Mouse (Mus musculus) ES-E14 (cell line): ENCODE measurements around the gene Tecpr1. TPM values are rescaled to one million over a fixed set of nuclear protein-coding genes. Genes with fewer than 3 reads are reported as not detected.

Experiments used
- DNase-seq: peaks from one replicate; pipeline ENCODE4 v3.0.0-alpha.2; 2013; ENCODE audit warnings: low read depth, low spot score
- H3K27ac ChIP-seq: 2 replicates; pipeline ENCODE4 v1.5.1; 2012; ENCODE audit warnings: low read depth, mild to moderate bottlenecking, low read length, moderate library complexity, mixed read lengths; ENCODE audit not compliant: poor library complexity, insufficient read depth, severe bottlenecking
- H3K36me3 ChIP-seq: 2 replicates; pipeline ENCODE4 v1.6.1; 2012; ENCODE audit warnings: mild to moderate bottlenecking, low read length, moderate library complexity, mixed read lengths; ENCODE audit not compliant: control insufficient read depth, poor library complexity, insufficient read depth, severe bottlenecking
- H3K4me1 ChIP-seq, 2 experiments: fragments of 150-350 bp in 1 of 2; sonication (generic) in 1 of 2; 2 replicates each; pipeline ENCODE4 v1.6.1; 2012; ENCODE audit warnings: low read length in 2 of 2, mild to moderate bottlenecking in 1 of 2, mixed read lengths in 1 of 2; ENCODE audit not compliant: control insufficient read depth in 2 of 2, insufficient read depth in 2 of 2, poor library complexity in 1 of 2
- H3K4me3 ChIP-seq, 2 experiments: fragments of 150-350 bp in 1 of 2; sonication (generic) in 1 of 2; 2 replicates each; pipeline ENCODE4 v1.5.1; 2012; ENCODE audit warnings: low read length in 2 of 2, low read depth in 1 of 2, mild to moderate bottlenecking in 1 of 2, mixed read lengths in 1 of 2; ENCODE audit not compliant: insufficient read depth in 1 of 2, poor library complexity in 1 of 2, severe bottlenecking in 1 of 2
- H3K9ac ChIP-seq: 2 replicates; pipeline ENCODE4 v1.6.1; 2012; ENCODE audit warnings: low read depth, mild to moderate bottlenecking, low read length, mixed read lengths; ENCODE audit not compliant: poor library complexity, insufficient read depth, severe bottlenecking
- H3K9me3 ChIP-seq: fragments of 150-350 bp; sonication (generic); 2 replicates; pipeline ENCODE4 v1.6.1; 2012; ENCODE audit warnings: low read depth, mild to moderate bottlenecking, low read length; ENCODE audit not compliant: control insufficient read depth, insufficient read depth
- CHD2 ChIP-seq: IDR thresholded peaks from 2 replicates; pipeline ENCODE4 v1.6.1; 2014; ENCODE audit warnings: mild to moderate bottlenecking, low read depth, low read length, inconsistent platforms
- HCFC1 ChIP-seq: IDR thresholded peaks from 2 replicates; pipeline ENCODE4 v1.6.1; 2012; ENCODE audit warnings: low read length, inconsistent platforms, borderline replicate concordance; ENCODE audit not compliant: insufficient read depth
- MAFK ChIP-seq: IDR thresholded peaks from 2 replicates; pipeline ENCODE4 v1.6.1; 2014; ENCODE audit warnings: mild to moderate bottlenecking, low read depth, low read length, inconsistent platforms; ENCODE audit not compliant: insufficient read depth
- ZC3H11A ChIP-seq: IDR thresholded peaks from 2 replicates; pipeline ENCODE4 v1.6.1; 2012; ENCODE audit warnings: low read depth, mild to moderate bottlenecking, inconsistent platforms, low read length, borderline replicate concordance
- ZNF384 ChIP-seq: IDR thresholded peaks from 2 replicates; pipeline ENCODE4 v1.6.1; 2012; ENCODE audit warnings: low read depth, low read length, inconsistent platforms
- in situ Hi-C, 2 experiments: fragments of 600-800 bp; cut with MboI; formaldehyde crosslinking; loops; one replicate each; pipeline ENCODE4 v1.15.1; 2025; ENCODE audit warnings: low sequenced_read_pairs in 2 of 2, inconsistent platforms in 1 of 2; ENCODE audit not compliant: unreplicated experiment in 2 of 2
- total RNA-seq: library from RNA; depleted of rRNA; stranded (reverse); fragments of 300-350 nt; gene quantifications from 2 replicates; pipeline ENCODE4 v1.2.3, GENCODE M21; 2012; rRNA removed

The Tecpr1 gene
- total RNA-seq, result 18.3 and 22.1 TPM in 2 replicates

DNA sequence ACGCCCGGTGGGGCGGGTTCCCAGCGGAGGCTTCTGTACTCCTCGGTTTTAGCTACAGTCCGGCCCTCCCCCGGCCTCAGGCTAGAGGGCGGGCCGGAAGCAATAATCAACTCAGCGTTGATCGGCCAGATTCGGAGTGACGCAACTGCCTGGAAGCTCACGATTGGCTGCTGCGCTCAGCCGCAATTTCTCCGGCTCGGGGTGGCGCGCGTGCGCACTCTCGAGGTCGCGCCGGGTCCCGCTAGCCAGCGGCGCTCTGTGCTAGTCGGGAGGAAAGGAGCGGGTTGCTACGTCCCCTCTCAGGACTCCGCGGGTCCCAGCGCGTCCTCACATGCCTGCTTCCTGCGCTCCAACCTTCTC lies at the start of gene Tecpr1:
Gene Tecpr1, minus strand, starts transcription at position 113 of the 360 bp plus-strand sequence.
- Histone ChIP-seq H3K27ac (no peak within 1 kb of the TSS), H3K36me3 (no peaks in the 10 kb centered on the region), H3K9me3 (no peaks in the 10 kb centered on the region), H3K9ac (peak within 1 kb of the TSS; percentile 76), H3K4me1 (peaks cover 3 to 17% of the 10 kb centered on the region in 2 experiments; a peak in 2 of 4 replicates), H3K4me3 (peak within 1 kb of the TSS; percentile 73 to 91)
- peak; percentile 93 for DNase-seq
- TF ChIP-seq HCFC1, result no peak
- TF ChIP-seq ZNF384, result no peak
- TF ChIP-seq ZC3H11A, result no peak
- TF ChIP-seq CHD2, result no peak
- no peak for TF ChIP-seq MAFK
- in situ Hi-C loops, result no loop called here

GRCm38 (mm10) chr5:144271772-144272171 lies 48.4 kb upstream of the Tecpr1 start:
- in situ Hi-C loops, result no loop called here
- Histone ChIP-seq H3K27ac (no peak overlapping the region), H3K4me1 (no peaks in the 10 kb centered on the region), H3K36me3 (peaks cover 3% of the 10 kb centered on the region; the same call in 1 of the 2 replicates), H3K9me3 (no peaks in the 10 kb centered on the region), H3K9ac (no peak overlapping the region), H3K4me3 (no peak overlapping the region)
- TF ChIP-seq CHD2 (no peak), ZC3H11A (no peak), HCFC1 (no peak), ZNF384 (no peak), MAFK (no peak)
- DNase-seq, result no peak

DNA sequence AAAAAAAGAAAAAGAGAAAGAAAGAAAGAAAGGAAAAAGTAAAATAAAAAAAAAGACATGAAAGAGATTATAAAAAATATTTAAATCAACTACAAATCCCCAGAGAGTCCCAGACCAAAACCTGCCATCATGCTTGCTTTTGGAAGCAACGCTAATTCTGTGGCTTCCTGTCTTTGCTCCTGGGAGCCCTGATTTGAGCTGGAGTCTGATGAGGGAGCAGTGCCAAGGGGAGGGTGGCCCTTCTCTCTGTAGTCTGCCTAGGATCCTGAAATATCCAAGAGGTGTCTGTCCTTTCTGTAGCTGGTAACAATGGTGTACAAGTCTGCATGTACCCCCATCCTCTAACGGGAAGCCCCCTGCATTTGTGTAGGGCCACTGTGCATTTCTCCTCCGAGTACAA lies 47.7 kb upstream of the Tecpr1 start:
- no peak for DNase-seq
- no peaks in the 10 kb centered on the region for H3K4me1 ChIP-seq
- no peak overlapping the region for H3K9ac ChIP-seq
- TF ChIP-seq ZC3H11A (no peak), ZNF384 (no peak), HCFC1 (no peak), MAFK (no peak)
- H3K9me3 ChIP-seq, result no peaks in the 10 kb centered on the region
- H3K27ac ChIP-seq, result no peak overlapping the region
- no peak overlapping the region for H3K4me3 ChIP-seq
- H3K36me3 ChIP-seq, result peaks cover 8% of the 10 kb centered on the region; the same call in 1 of the 2 replicates
- in situ Hi-C loops, result no loop called here

DNA sequence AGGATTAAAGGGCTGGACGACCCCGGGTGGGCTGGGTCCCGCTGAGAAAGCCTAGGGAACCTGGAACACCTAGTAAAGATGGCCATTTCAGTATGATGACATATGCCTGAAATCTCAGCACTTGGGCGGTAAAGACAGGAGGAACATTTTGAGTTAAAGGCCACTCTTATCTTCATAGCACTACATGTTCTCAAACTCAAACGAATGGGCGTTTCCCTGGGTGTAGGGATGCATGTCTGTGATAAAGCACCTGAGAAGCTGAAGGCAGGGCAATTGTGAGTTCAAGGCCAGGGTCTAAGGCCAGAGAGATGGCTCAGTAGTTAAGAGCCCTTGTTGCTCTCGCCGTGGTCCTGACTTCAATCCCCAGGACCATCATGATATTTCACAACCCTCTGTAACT lies 47.0 kb upstream of the Tecpr1 start:
- no peaks in the 10 kb centered on the region for H3K4me1 ChIP-seq
- peaks cover 10% of the 10 kb centered on the region; the same call in 1 of the 2 replicates for H3K36me3 ChIP-seq
- no peak overlapping the region for H3K27ac ChIP-seq
- no peak overlapping the region for H3K9ac ChIP-seq
- DNase-seq, result no peak
- no peaks in the 10 kb centered on the region for H3K9me3 ChIP-seq
- H3K4me3 ChIP-seq, result no peak overlapping the region
- TF ChIP-seq MAFK (no peak), ZC3H11A (no peak), CHD2 (no peak), HCFC1 (no peak), ZNF384 (no peak)
- in situ Hi-C loops, result no loop called here

- no peak for TF ChIP-seq ZC3H11A
- no peak for TF ChIP-seq ZNF384
- TF ChIP-seq MAFK, result no peak
- TF ChIP-seq CHD2, result no peak
- TF ChIP-seq HCFC1, result no peak
- in situ Hi-C loops, result no loop called here
- 0 out of 4 replicates have a peak, but pooled peaks cover 0 to under 1% of the 10 kb centered on the region in 2 experiments for H3K4me1 ChIP-seq
- H3K4me3 ChIP-seq, result no peak overlapping the region
- no peak overlapping the region for H3K27ac ChIP-seq
- no peak for DNase-seq
- no peaks in the 10 kb centered on the region for H3K9me3 ChIP-seq
- H3K36me3 ChIP-seq, result peaks cover 12% of the 10 kb centered on the region; the same call in 1 of the 2 replicates
- H3K9ac ChIP-seq, result no peak overlapping the region
Observed at GRCm38 (mm10) chr5:144269926-144270325, 46.5 kb upstream of the Tecpr1 start.
